Mouse (Mus musculus) kidney, embryonic 14.5 days (tissue): ENCODE results near the gene Ap5b1. TPM values are rescaled to one million over a fixed set of nuclear protein-coding genes. Genes with fewer than 3 reads are reported as not detected.

Source experiments
- ATAC-seq: fragments of 200-750 bp; cut with Nextera tagmentation; 2 replicates; pipeline ENCODE4 v1.8.0; 2017; ENCODE audit warnings: moderate number of reproducible peaks, mild to moderate bottlenecking, moderate TSS enrichment, moderate library complexity; ENCODE audit not compliant: low FRiP score, low TSS enrichment
- H3K27ac ChIP-seq: fragments of 300-500 bp; sonication (generic); 2 replicates; pipeline ENCODE4 v1.5.1; 2014; ENCODE audit warnings: low read depth, mild to moderate bottlenecking, low read length, moderate library complexity, mixed read lengths
- H3K27me3 ChIP-seq: fragments of 300-500 bp; sonication (generic); 2 replicates; pipeline ENCODE4 v1.6.1; 2014; ENCODE audit warnings: mild to moderate bottlenecking, low read length; ENCODE audit not compliant: control insufficient read depth, insufficient read depth
- H3K36me3 ChIP-seq: fragments of 300-500 bp; sonication (generic); 2 replicates; pipeline ENCODE4 v1.6.1; 2014; ENCODE audit warnings: low read length, mixed read lengths; ENCODE audit not compliant: control insufficient read depth, insufficient read depth
- H3K4me1 ChIP-seq: fragments of 300-500 bp; sonication (generic); 2 replicates; pipeline ENCODE4 v1.6.1; 2014; ENCODE audit warnings: low read length, mixed read lengths; ENCODE audit not compliant: control insufficient read depth, insufficient read depth
- H3K4me2 ChIP-seq: fragments of 300-500 bp; sonication (generic); replicated peaks from 2 replicates; pipeline ENCODE4 v1.6.1; 2014; ENCODE audit warnings: low read depth, mild to moderate bottlenecking, low read length
- H3K4me3 ChIP-seq: fragments of 300-500 bp; sonication (generic); 2 replicates; pipeline ENCODE4 v1.5.1; 2014; ENCODE audit warnings: mild to moderate bottlenecking, low read length
- H3K9ac ChIP-seq: fragments of 300-500 bp; sonication (generic); 2 replicates; pipeline ENCODE4 v1.6.1; 2014; ENCODE audit warnings: low read depth, mild to moderate bottlenecking, low read length, moderate library complexity
- H3K9me3 ChIP-seq: fragments of 300-500 bp; sonication (generic); 2 replicates; pipeline ENCODE4 v1.6.1; 2016; ENCODE audit warnings: low read length; ENCODE audit not compliant: control insufficient read depth
- WGBS: fragments of 180-500 bp; shearing (Covaris S2); extraction: QIAGEN DNeasy Blood & Tissue Kit; methylation state at CpG from one replicate; pipeline ENCODE4 v1.1.7; 2014; 5-methylcytosine and 5-hydroxymethylcytosine counted together
- polyA plus RNA-seq: library from polyadenylated mRNA; unstranded; fragments of >200 nt; fragmentation: Nextera tagmentation; extraction: Ambion mirVana; gene quantifications from 2 replicates; pipeline ENCODE4 v1.2.1, GENCODE M21; 2014

Gene Ap5b1
- polyA plus RNA-seq, 1 experiment from 2014 or later, result 9.2 TPM

DNA sequence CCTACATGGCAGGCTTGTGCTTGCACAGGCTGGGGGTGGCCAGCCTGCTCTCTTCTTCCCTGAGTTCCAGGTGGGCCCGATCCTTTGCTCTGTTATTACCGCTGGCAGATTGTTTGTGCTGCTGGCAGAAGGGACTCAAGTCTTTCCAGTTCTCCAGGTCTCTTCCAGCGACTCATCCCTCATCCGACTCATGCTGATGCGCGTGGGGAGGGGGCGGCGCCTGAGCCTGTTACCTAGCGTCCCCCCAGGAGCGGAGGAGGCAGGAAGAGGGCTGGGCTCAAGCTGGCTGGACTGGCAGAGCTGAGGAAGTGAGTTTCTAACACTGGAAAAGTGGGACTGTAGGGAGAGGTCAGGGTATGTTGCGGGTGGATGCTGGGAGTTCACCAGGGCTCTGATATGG lies 23.8 kb upstream of the Ap5b1 start:
- Histone ChIP-seq H3K27ac (no peak overlapping the region), H3K4me1 (peaks cover 5% of the 10 kb centered on the region; the same call in 1 of the 2 replicates), H3K4me2 (no peak overlapping the region), H3K36me3 (no peaks in the 10 kb centered on the region), H3K4me3 (no peak overlapping the region), H3K9me3 (no peaks in the 10 kb centered on the region), H3K9ac (no peak overlapping the region), H3K27me3 (no peaks in the 10 kb centered on the region)
- ATAC-seq, result no peak
- WGBS, result 59% methylated on average over 11 of the region's 11 CpGs

- WGBS, result 72% methylated on average over 4 of the region's 4 CpGs
- ATAC-seq, result no peak
- Histone ChIP-seq H3K27ac (no peak overlapping the region), H3K27me3 (no peaks in the 10 kb centered on the region), H3K9me3 (no peaks in the 10 kb centered on the region), H3K4me1 (no peaks in the 10 kb centered on the region), H3K4me2 (no peak overlapping the region), H3K36me3 (peaks cover 18% of the 10 kb centered on the region; the same call in 1 of the 2 replicates), H3K4me3 (no peak overlapping the region), H3K9ac (no peak overlapping the region)
Measured at GRCm38 (mm10) chr19:5547471-5548056, 20.3 kb upstream of the Ap5b1 start.

- no peak overlapping the region for H3K27ac ChIP-seq
- H3K4me3 ChIP-seq, result no peak overlapping the region
- H3K9ac ChIP-seq, result no peak overlapping the region
- WGBS, result 44% methylated on average over 8 of the region's 8 CpGs
- 0 out of 2 replicates have a peak, but pooled peaks have one; percentile 7 for ATAC-seq
- no peak overlapping the region for H3K4me2 ChIP-seq
- H3K36me3 ChIP-seq, result peaks cover 18% of the 10 kb centered on the region; the same call in 1 of the 2 replicates
- H3K27me3 ChIP-seq, result peaks cover 9% of the 10 kb centered on the region; the same call in 1 of the 2 replicates
- H3K9me3 ChIP-seq, result no peaks in the 10 kb centered on the region
- H3K4me1 ChIP-seq, result peaks cover 12% of the 10 kb centered on the region; the same call in 1 of the 2 replicates
Measured at GRCm38 (mm10) chr19:5553802-5554201, 14.0 kb upstream of the Ap5b1 start.

DNA sequence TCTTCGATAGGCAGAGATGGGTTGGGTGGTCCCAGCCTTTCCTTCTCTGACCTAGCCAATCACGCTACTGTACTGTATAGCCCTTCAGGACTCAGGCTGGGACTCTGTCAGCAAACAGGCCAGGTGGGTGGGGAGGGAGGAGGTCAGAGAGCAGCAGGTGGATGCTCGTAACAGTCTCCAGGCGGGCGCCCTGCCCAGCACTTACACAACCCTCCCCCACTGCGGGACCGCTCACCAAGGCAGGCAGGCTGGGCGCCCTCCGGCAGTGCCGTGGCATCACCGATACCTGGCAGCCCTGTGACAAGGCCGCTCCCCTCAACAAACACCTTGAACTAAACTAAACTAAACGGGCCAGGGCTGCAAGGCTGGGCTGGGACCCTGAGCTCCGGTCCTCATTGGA lies 13.6 kb upstream of the Ap5b1 start:
- ATAC-seq, result 0 out of 2 replicates have a peak, but pooled peaks have one; percentile 20
- Histone ChIP-seq H3K27me3 (peaks cover 13% of the 10 kb centered on the region), H3K9ac (no peak overlapping the region), H3K36me3 (peaks cover 18% of the 10 kb centered on the region; the same call in 1 of the 2 replicates), H3K9me3 (no peaks in the 10 kb centered on the region), H3K4me1 (peaks cover 16% of the 10 kb centered on the region; the same call in 1 of the 2 replicates), H3K27ac (no peak overlapping the region), H3K4me3 (no peak overlapping the region), H3K4me2 (no peak overlapping the region)
- 68% methylated on average over 14 of the region's 14 CpGs for WGBS

DNA sequence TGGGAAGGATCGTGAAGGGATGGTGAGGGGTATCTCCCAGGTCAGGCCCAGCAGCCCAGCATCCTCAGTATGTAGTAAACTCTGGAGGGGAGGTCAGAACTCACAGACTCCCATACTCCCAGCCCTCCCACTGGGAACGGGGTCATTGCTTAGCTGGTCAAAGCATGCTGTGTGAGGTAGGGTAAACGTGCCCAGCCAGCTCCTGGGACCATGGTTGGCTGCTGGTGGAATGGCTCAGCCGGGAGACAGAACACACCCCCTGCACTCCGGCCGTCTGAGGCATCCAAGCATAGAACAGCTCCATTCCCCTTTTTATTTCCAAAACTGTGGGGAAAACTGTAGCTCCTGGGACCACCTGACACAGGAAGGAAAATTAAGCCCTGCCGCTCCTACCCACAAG lies 9.7 kb upstream of the Ap5b1 start:
- WGBS, result 20% methylated on average over 7 of the region's 7 CpGs
- H3K4me1 ChIP-seq, result peaks cover 23% of the 10 kb centered on the region; the same call in 1 of the 2 replicates
- H3K4me3 ChIP-seq, result peak overlapping the region; percentile 48
- H3K27me3 ChIP-seq, result peaks cover 46% of the 10 kb centered on the region
- no peaks in the 10 kb centered on the region for H3K9me3 ChIP-seq
- H3K9ac ChIP-seq, result 0 out of 2 replicates have a peak overlapping the region, but pooled peaks have one; percentile 42
- peak; percentile 53 for ATAC-seq
- H3K36me3 ChIP-seq, result no peaks in the 10 kb centered on the region
- H3K4me2 ChIP-seq, result peak overlapping the region; percentile 70
- peak overlapping the region; percentile 91 for H3K27ac ChIP-seq

DNA sequence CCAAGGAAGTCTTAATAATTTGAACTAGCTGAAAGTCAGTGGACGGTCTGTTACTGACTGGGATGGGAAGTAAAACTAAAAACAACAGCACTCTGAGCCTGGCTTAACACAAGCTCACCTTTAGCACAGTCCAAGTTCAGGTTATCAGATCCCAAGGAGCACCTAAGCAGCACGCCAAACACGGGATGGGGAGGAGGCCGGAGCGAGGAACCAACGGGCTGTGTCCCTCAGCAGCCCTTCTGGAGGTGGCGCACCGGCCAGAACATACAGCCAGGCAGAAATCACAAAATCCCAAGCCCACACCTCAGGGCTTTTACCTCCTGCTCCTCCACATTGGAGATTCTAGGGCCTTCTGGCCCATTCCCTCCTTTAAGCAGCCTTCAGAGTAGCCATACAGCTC lies 9.1 kb upstream of the Ap5b1 start:
- Histone ChIP-seq H3K27me3 (peaks cover 46% of the 10 kb centered on the region), H3K36me3 (no peaks in the 10 kb centered on the region), H3K9me3 (no peaks in the 10 kb centered on the region), H3K4me2 (peak overlapping the region; percentile 70), H3K4me3 (peak overlapping the region; percentile 48), H3K4me1 (peaks cover 23% of the 10 kb centered on the region; the same call in 1 of the 2 replicates), H3K9ac (0 out of 2 replicates have a peak overlapping the region, but pooled peaks have one; percentile 69), H3K27ac (peak overlapping the region; percentile 91)
- 40% methylated on average over 8 of the region's 8 CpGs for WGBS
- no peak for ATAC-seq

GRCm38 (mm10) chr19:5559229-5559628 lies 8.6 kb upstream of the Ap5b1 start:
- Histone ChIP-seq H3K27ac (peak overlapping the region; percentile 91), H3K9me3 (no peaks in the 10 kb centered on the region), H3K4me2 (peak overlapping the region; percentile 70), H3K27me3 (peaks cover 49% of the 10 kb centered on the region), H3K9ac (peak overlapping the region; percentile 69), H3K36me3 (no peaks in the 10 kb centered on the region), H3K4me1 (peaks cover 23% of the 10 kb centered on the region; the same call in 1 of the 2 replicates), H3K4me3 (peak overlapping the region; percentile 48)
- 8% methylated on average over 8 of the region's 8 CpGs for WGBS
- no peak for ATAC-seq

DNA sequence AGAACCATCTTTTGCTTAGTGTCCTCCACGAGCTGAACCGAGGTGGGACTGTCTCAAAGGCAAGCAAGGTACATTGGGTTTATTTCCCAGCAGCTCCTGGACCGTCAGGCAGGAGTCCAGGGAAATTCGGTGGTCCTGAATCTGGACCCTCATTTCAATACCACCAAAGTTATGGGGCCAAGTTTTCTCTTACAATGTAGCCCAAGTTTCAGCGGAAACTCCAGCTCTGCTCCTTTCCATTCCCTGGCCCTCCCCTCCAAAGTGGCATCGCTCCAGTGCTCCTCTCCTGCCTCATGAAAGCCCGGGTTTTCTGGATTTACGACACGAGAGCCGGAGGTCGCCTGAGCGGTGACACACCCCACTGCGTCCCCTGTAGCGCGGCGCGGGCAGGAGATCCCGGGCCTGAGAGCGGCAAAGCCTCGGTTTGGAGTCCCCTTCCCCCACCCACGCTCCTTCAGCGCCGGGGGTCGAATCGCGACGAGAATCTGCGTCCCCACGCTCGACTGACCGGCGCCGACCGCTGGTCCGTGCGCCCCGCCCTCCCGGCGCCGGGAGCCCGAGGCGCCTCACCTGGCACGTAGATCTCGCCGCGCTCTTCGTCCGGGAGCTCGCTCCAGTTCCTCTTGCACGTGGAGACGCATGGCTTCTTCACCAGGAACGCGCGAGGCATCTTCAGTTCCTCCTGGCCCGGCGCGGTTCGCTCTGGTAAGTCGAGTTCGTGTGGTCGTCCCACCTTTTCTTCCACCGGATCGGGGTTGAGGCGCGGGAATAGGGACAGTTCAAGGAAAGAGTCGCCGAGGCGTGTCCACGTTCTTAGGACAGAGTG lies 8.0 kb upstream of the Ap5b1 start:
- peak overlapping the region; percentile 48 for H3K4me3 ChIP-seq
- peaks cover 49% of the 10 kb centered on the region for H3K27me3 ChIP-seq
- peaks cover 23% of the 10 kb centered on the region; the same call in 1 of the 2 replicates for H3K4me1 ChIP-seq
- peak; percentile 73 for ATAC-seq
- H3K9me3 ChIP-seq, result no peaks in the 10 kb centered on the region
- peak overlapping the region; percentile 69 for H3K9ac ChIP-seq
- H3K4me2 ChIP-seq, result peak overlapping the region; percentile 70
- no peaks in the 10 kb centered on the region for H3K36me3 ChIP-seq
- H3K27ac ChIP-seq, result peak overlapping the region; percentile 91
- WGBS, result under 1% methylated on average over 69 of the region's 69 CpGs
